Mouse (Mus musculus): ENCODE data around the gene Btbd35f26. TPM values are rescaled to one million over a fixed set of nuclear protein-coding genes. Genes with fewer than 3 reads are reported as not detected.
"Not testable (repeated sequence)": the region's sequence is repeated elsewhere in the genome, so short reads cannot be mapped to it uniquely, and the experiment has no call there.

Gene Btbd35f26
- total RNA-seq (2021): not detected
- long read RNA-seq, experiment 1: 0 reads
- long read RNA-seq, experiment 2: 0 reads

GRCm38 (mm10) chrX:31336154-31336553 lies at the start of gene Btbd35f26:
Gene Btbd35f26 (plus strand): TSS chrX:31336454.
- DNase-seq (ENCODE audit: low spot score in 2 of 2); H3K27ac ChIP-seq; H3K4me3 ChIP-seq: not testable (repeated sequence)

- H3K27ac ChIP-seq, H3K4me3 ChIP-seq: not testable (repeated sequence)
- DNase-seq (ENCODE audit: low spot score in 2 of 2): peak in 1 of 2 experiments; percentile 0
Measured at GRCm38 (mm10) chrX:31341924-31342323, 5.7 kb downstream of the Btbd35f26 start.

- H3K27ac ChIP-seq; H3K4me3 ChIP-seq; DNase-seq (ENCODE audit: low spot score in 2 of 2): not testable (repeated sequence)
Measured at GRCm38 (mm10) chrX:31383818-31384217, 47.6 kb downstream of the Btbd35f26 start, which contains the start of gene Btbd35f19. Gene Btbd35f19 (minus strand): TSS chrX:31383918.

Other genes with a start within 250 kb of the Btbd35f26 start
- gene Btbd35f29, start 218.8 kb upstream of the Btbd35f26 start, total RNA-seq (2021): not detected
- gene Spin2f, start 82.6 kb upstream of the Btbd35f26 start, total RNA-seq (2021): not detected
- not detected for gene Btbd35f19, start 47.5 kb downstream of the Btbd35f26 start, total RNA-seq (2021)
- gene Gm21883, start 237.8 kb downstream of the Btbd35f26 start, total RNA-seq (2021): not detected

All from layer of hippocampus, adult 2 months (tissue).